Mouse (Mus musculus) lung, adult 2 months (tissue): ENCODE measurements around the gene Gm26741. TPM values are rescaled to one million over a fixed set of nuclear protein-coding genes. Genes with fewer than 3 reads are reported as not detected.
"Not testable (repeated sequence)": the region's sequence is repeated elsewhere in the genome, so short reads cannot be mapped to it uniquely, and the experiment has no call there.

Experiments
- DNase-seq: peaks from one replicate; pipeline ENCODE4 v3.0.0; 2022
- H3K4me1 ChIP-seq: fragments of 200-500 bp; 2 replicates; pipeline ENCODE4 v1.6.1; 2011; ENCODE audit warnings: low read length; ENCODE audit not compliant: control insufficient read depth, insufficient read depth
- H3K4me3 ChIP-seq: fragments of 200-500 bp; replicated peaks from 2 replicates; pipeline ENCODE3; 2011; ENCODE audit warnings: low read depth, mild to moderate bottlenecking, control low read depth, low read length; ENCODE audit errors: extremely low read depth
- CTCF ChIP-seq: fragments of 200-500 bp; IDR thresholded peaks from 2 replicates; pipeline ENCODE4 v1.5.1; 2011; ENCODE audit warnings: mild to moderate bottlenecking, low read length, control low read depth; ENCODE audit not compliant: insufficient read depth
- POLR2A ChIP-seq: fragments of 200-500 bp; IDR thresholded peaks from 2 replicates; pipeline ENCODE4 v1.6.1; 2011; ENCODE audit warnings: low read depth, mild to moderate bottlenecking, control low read depth, low read length, borderline replicate concordance; ENCODE audit errors: extremely low read depth
- WGBS: fragments of 180-500 bp; shearing (Covaris S2); methylation state at CpG from one replicate; pipeline ENCODE4 v1.1.7; 2018; 5-methylcytosine and 5-hydroxymethylcytosine counted together
- polyA plus RNA-seq: library from polyadenylated mRNA; depleted of rRNA; stranded (reverse); fragments of >200 nt; gene quantifications from 2 replicates; pipeline ENCODE4 v1.2.3, GENCODE M21; 2012; rRNA removed

Gene Gm26741
- not detected in 2 replicates for polyA plus RNA-seq

DNA sequence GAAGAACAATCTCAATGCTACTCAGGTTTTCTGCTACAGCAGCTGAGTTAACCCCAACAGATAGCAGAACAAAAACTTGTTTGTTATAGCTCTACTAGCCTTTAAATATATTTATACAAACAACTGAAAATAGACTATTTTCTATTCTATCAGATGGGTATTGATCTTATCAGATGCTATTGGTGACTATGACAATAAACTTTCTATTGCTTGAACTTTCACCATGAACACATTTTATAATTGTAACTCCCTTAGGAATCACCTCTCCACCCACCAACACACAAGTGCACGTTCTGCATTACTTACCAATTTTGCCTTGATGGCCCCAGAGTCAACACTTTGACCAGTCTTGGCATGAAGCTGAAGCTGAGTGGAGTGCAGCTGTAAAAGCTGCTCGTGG, at the start of gene Gm26741:
Gene Gm26741, plus strand, starts transcription at position 301 of the 400 bp plus-strand sequence.
- Histone ChIP-seq H3K4me1 (no peaks in the 10 kb centered on the region), H3K4me3 (no peak within 1 kb of the TSS)
- no peak for DNase-seq
- TF ChIP-seq CTCF (no peak), POLR2A (no peak)
- WGBS, result 74% methylated on average over 2 of the region's 2 CpGs

DNA sequence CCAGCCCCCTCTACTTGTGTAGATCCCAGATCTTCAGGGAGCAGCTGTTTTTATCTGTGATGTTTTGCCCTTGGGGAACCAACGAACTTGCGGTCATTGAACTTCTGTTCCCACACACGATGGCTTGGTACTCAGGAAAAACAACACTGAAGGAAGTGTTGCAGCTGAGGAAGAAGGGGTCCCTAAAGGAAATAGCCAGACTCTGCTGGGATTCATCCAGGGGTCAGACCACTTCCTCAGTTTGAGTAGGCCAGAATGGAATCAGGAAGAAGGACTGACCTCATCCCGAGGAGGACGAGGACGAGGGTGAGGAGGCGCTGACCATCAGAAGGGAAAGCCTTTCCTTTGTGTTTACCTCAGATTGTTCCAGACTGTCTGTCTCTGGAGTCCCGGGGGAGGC, 49.4 kb upstream of the Gm26741 start:
- TF ChIP-seq POLR2A (no peak), CTCF (no peak)
- H3K4me1 ChIP-seq, result peaks cover 5% of the 10 kb centered on the region
- H3K4me3 ChIP-seq, result no peak overlapping the region
- WGBS, result 51% methylated on average over 8 of the region's 8 CpGs
- no peak for DNase-seq

DNA sequence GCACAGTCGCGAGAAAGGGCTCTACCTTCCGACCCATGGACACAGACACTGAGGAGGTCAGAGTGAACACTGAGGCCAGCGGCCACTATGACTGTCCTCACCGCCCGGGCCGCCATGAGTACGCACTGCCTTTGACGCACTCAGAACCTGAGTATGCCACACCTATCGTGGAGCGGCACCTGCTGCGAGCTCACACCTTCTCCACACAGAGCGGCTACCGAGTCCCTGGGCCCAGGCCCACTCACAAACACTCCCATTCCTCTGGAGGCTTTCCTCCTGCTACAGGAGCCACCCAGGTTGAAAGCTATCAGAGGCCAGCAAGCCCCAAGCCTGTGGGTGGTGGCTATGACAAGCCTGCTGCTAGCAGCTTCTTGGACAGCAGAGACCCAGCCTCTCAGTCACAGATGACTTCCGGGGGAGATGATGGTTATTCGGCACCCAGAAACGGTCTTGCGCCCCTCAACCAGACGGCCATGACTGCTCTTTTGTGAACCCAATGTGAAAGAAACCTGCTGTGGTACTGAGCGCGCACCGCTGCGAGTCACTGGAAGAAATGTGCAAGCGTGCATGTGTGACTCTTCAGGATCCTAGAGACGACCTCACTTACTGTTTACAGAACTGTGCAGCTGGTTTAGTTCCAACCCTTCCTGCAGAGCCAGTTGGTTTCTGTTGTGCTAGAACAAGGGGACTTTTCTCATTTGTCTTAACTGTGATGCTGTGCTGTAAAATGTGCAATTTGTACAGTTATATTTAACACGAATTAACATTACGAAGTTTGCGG, 38.9 kb upstream of the Gm26741 start:
- no peak for DNase-seq
- Histone ChIP-seq H3K4me1 (peaks cover 3% of the 10 kb centered on the region; the same call in 1 of the 2 replicates), H3K4me3 (no peak overlapping the region)
- no peak for TF ChIP-seq POLR2A
- TF ChIP-seq CTCF, result no peak
- WGBS, result 84% methylated on average over 28 of the region's 28 CpGs

DNA sequence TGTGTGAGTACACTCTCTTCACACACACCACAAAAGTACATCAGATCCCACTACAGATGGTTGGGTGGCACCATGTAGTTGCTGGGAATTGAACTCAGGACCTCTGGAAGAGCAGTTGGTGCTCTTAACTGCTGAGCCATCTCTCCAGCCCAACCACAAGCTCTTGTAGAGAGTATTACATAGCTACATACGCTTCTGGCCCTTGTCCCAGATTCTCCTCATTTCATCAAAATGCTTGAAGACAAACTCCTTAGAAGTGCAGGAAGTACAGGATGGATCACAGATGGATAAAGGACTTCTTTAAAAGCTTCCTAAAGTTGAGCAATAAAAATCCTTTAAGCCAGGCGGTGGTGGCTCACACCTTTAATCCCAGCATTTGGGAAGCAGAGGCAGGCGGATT, 36.6 kb upstream of the Gm26741 start:
- 81% methylated on average over 3 of the region's 3 CpGs for WGBS
- no peak for TF ChIP-seq POLR2A
- TF ChIP-seq CTCF, result no peak
- no peaks in the 10 kb centered on the region for H3K4me1 ChIP-seq
- no peak overlapping the region for H3K4me3 ChIP-seq
- DNase-seq, result no peak

DNA sequence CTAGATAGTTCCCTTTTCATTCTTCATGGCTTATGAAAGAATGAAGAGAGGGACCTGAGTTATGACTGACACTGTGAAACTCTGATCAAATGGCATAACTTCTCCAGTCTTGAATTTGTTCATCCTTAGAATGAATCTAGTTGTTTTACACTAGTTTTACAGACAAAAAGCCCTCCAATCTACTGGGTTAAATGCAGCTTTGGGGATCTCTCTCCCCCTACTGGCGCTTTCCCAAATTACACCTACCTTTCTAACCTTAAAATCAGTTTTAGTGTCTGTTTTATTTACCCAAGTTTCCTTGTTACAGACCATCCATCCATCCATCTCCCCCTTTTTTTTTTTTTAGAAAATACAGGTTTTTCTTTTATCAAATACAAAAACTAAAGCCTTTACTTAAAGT, 27.6 kb upstream of the Gm26741 start:
- TF ChIP-seq POLR2A (no peak), CTCF (peak; percentile 12; the same call in 1 of the 2 replicates)
- Histone ChIP-seq H3K4me3 (no peak overlapping the region), H3K4me1 (no peaks in the 10 kb centered on the region)
- peak; percentile 10 for DNase-seq
- WGBS, result 0% methylated on average over 1 of the region's 1 CpGs

DNA sequence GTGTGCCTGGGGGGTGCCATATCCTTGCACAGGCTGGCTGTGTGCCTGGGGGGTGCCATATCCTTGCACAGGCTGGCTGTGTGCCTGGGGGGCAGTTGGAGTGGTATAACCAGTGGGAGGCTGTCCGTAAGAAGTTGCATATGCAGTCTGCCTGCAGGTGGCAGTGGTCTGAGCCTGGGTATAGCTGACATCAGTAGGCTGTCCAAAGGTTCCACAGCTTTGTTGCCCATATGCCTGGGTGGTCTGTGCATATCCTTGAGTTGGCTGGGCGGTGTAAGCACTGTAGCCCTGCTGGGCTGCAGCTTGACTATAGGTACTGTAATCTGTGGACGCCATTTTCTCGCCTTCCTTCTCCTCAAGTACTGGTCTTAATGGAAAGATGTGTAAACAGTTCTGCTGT, 15.2 kb upstream of the Gm26741 start:
- not testable (repeated sequence) for DNase-seq, H3K4me3 ChIP-seq, H3K4me1 ChIP-seq
- peak; percentile 28; the same call in 1 of the 2 replicates for TF ChIP-seq CTCF
- 91% methylated on average over 4 of the region's 4 CpGs for WGBS

DNA sequence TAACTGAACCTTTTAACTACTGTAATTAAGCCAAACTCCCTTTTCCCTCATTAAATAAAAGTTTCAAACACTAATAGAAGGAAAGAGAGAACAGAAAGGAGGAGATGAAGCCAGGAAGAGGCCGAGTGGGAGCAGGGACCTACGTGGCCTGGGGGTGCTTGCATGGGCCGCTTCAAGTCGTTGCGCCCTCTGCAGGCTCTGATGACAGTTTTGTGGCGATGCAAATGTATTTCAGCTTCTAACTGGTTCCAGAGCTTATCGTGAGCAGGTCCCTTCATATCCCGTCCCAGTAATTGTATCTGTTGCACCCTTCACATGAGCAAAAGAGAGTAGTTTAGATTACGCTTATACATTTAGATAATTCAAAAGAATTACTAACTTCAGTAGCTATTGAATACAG, 5.4 kb upstream of the Gm26741 start:
- no peaks in the 10 kb centered on the region for H3K4me1 ChIP-seq
- 81% methylated on average over 9 of the region's 9 CpGs for WGBS
- DNase-seq, result no peak
- no peak for TF ChIP-seq POLR2A
- TF ChIP-seq CTCF, result no peak
- H3K4me3 ChIP-seq, result no peak overlapping the region

DNA sequence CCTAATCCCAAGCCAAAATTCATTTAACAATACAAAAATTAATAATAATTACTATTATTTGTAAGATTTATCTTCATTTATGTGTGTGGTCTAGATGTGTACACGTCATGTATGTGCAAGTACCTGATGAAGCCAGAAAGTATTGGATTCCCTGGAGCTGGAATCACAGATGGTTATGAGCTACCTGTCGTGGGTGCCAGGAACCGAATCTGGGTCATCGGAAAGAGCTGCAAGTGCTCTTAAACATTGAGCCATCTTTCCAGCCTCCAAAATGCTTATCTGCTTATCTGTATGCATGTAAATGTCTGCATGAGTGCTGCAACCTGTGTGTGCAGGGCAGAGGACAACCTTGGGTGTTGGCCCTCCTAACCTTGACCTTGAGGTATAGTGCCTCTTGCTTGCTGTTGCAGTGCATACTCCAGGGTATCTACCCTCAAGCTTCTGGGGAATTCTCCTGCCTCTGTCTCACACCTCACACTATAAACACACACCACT, 1.7 kb downstream of the Gm26741 start:
- Histone ChIP-seq H3K4me3 (no peak overlapping the region), H3K4me1 (no peaks in the 10 kb centered on the region)
- no peak for DNase-seq
- TF ChIP-seq POLR2A (no peak), CTCF (no peak)
- WGBS, result 99% methylated on average over 4 of the region's 4 CpGs

DNA sequence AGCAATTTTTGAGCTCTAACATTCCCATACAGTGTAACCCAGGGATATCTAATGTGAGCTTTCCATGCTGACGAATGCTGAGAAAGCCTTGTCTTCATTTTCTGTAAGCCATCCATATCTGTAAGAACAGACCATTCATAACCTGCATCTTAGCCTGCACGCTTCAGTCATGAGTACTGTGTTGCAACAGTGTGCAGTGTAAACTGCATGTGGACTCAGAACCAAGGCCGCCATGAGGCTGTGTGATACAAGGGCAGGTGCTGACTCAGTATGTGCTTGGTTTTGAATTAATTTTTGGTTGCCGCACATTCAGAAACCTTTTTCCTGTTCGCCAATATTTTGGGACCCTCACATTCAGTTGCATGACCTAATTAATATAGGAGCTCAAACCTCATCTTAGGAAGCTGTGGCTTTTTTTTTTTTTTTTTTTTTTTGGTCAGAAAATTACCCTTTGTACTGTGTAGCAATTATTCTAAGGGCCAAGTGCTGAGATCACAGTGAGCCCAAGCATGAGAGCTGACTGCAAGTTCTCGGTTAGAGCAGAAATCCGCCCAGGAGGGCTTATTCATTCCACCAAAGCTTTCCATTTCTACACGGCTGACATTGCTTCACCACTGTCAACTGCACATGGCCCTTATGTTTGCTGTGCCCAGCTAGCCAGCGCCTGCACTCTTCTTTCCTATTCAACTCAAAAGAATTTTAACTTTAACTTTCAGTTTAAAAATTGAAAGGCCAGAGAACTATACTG, 2.5 kb downstream of the Gm26741 start:
- TF ChIP-seq POLR2A (no peak), CTCF (no peak)
- 89% methylated on average over 9 of the region's 9 CpGs for WGBS
- Histone ChIP-seq H3K4me3 (no peak overlapping the region), H3K4me1 (no peaks in the 10 kb centered on the region)
- DNase-seq, result no peak
